In the genomic region with DNA sequence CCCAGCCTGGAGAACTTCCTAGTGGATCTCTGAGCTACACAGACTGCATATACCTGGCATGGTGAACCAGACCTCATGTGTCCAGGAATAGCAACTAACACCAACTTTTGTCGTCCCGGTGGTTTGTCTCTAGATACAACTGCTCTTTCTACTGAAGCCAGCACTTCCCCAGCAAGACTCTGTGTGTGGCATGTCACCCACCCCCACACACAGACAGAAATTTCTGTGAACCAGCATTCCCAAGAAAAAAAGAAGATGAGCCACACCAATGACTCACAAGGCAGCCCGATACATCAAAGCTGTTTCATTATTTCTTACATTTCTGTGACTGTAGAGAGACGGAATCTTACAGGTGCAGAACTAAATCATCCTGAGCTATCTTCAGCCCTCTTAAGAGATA, we compare ENCODE assay signal across 21 mouse cellular contexts. TPM values are rescaled to one million over a fixed set of nuclear protein-coding genes. Genes with fewer than 3 reads are reported as not detected.
DNase-seq lines count a peak whose midpoint lies in the region; ATAC-seq and TF ChIP-seq lines count a peak whose summit lies in the region.
"Had no signal": no experiment of that assay in that cellular context is flagged by ENCODE, and none has a peak within 500 bp of the region (broad histone marks: within the 10 kb centered on the region; RNA-seq: fewer than 3 reads in every experiment).

No protein-coding gene starts in this region.

- H3K27me3 ChIP-seq in spleen, adult 2 months (ENCODE audit: control insufficient read depth, insufficient read depth, low read length): no peaks in the 10 kb centered on the region
- no peaks in the 10 kb centered on the region for H3K27me3 ChIP-seq in hindbrain, embryonic 14.5 days (ENCODE audit: control insufficient read depth, insufficient read depth, low read length)
- H3K27me3 ChIP-seq: hindbrain, embryonic 15.5 days; liver, embryonic 12.5 days; Patski had no signal

- peak; percentile 27 for DNase-seq in CD4-positive, CD25-positive, alpha-beta regulatory T cell, adult 2 months (ENCODE audit: low read depth, low spot score)
- peak; percentile 38 for DNase-seq in layer of hippocampus, adult 9-11 months
- no peak for DNase-seq in layer of hippocampus, adult 11-12 months (ENCODE audit: low spot score)
- no peak for DNase-seq in spleen, adult 2 months (ENCODE audit: low read depth in 1 of 2, low spot score in 2 of 2)
- DNase-seq in spleen, adult 12 weeks (ENCODE audit: low spot score): no peak
- no peak for DNase-seq in hindbrain, embryonic 14.5 days (ENCODE audit: low spot score)
- no peak for DNase-seq in T-cell, adult 2 months (ENCODE audit: low spot score)
- DNase-seq: cerebellum, adult 11-12 months; gastrocnemius, postnatal 10 days; lung, embryonic 14.5 days; lung, postnatal 4 days; retina, postnatal 1 day; thymus, postnatal 4 days had no signal

- no peak overlapping the region for H3K4me2 ChIP-seq in hindbrain, embryonic 14.5 days (replicated peaks)
- H3K4me2 ChIP-seq: hindbrain, embryonic 15.5 days; liver, embryonic 12.5 days; lung, embryonic 14.5 days had no signal

- no peaks in the 10 kb centered on the region for H3K36me3 ChIP-seq in spleen, adult 2 months (ENCODE audit: control insufficient read depth, insufficient read depth, low read length)
- H3K36me3 ChIP-seq in hindbrain, embryonic 14.5 days (replicated peaks; ENCODE audit: control insufficient read depth, insufficient read depth): no peaks in the 10 kb centered on the region
- H3K36me3 ChIP-seq: hindbrain, embryonic 15.5 days; liver, embryonic 12.5 days had no signal

- ATAC-seq in CD4-positive, CD25-positive, alpha-beta regulatory T cell, adult 4 months: no peak
- no peak for ATAC-seq in hindbrain, embryonic 14.5 days (ENCODE audit: low FRiP score)
- ATAC-seq: forebrain, embryonic 14.5 days; intestine, postnatal 0 days; liver, embryonic 12.5 days; Patski had no signal

- H3K9me3 ChIP-seq in hindbrain, embryonic 14.5 days (ENCODE audit: control insufficient read depth, low read length): no peaks in the 10 kb centered on the region
- H3K9me3 ChIP-seq: embryonic facial prominence, embryonic 10.5 days; hindbrain, embryonic 15.5 days; liver, embryonic 12.5 days; midbrain, embryonic 10.5 days had no signal

- no peak for TF ChIP-seq CTCF in spleen, adult 2 months (IDR thresholded peaks at IDR 0.05; ENCODE audit: extremely low read depth, insufficient read depth, insufficient read length, insufficient replicate concordance)

- 61% methylated on average over 4 of the region's 4 CpGs for WGBS in spleen, adult 2 months
- WGBS in hindbrain, embryonic 14.5 days: 94% methylated on average over 4 of the region's 4 CpGs

- H3K4me1 ChIP-seq in spleen, adult 2 months (ENCODE audit: control insufficient read depth, insufficient read depth, insufficient read length): peaks cover 34% of the 10 kb centered on the region; the same call in 1 of the 2 replicates
- H3K4me1 ChIP-seq in hindbrain, embryonic 14.5 days (replicated peaks; ENCODE audit: control insufficient read depth, insufficient read depth, low read length): no peaks in the 10 kb centered on the region

- no peak overlapping the region for H3K9ac ChIP-seq in hindbrain, embryonic 14.5 days
- H3K9ac ChIP-seq: hindbrain, embryonic 15.5 days; liver, embryonic 12.5 days; lung, embryonic 14.5 days had no signal

- TF ChIP-seq POLR2A in spleen, adult 2 months (IDR thresholded peaks at IDR 0.05; ENCODE audit: low read depth, low read length): no peak

- no peak overlapping the region for H3K4me3 ChIP-seq in spleen, adult 2 months (ENCODE audit: extremely low read depth, insufficient read depth, insufficient read length)
- H3K4me3 ChIP-seq in hindbrain, embryonic 14.5 days (replicated peaks; ENCODE audit: low read length): no peak overlapping the region
- H3K4me3 ChIP-seq: embryonic facial prominence, embryonic 10.5 days; hindbrain, embryonic 15.5 days; liver, embryonic 12.5 days; midbrain, embryonic 10.5 days had no signal

- H3K27ac ChIP-seq in spleen, adult 2 months (ENCODE audit: insufficient read depth, low read length): 0 out of 2 replicates have a peak overlapping the region, but pooled peaks have one; percentile 0
- no peak overlapping the region for H3K27ac ChIP-seq in hindbrain, embryonic 14.5 days
- H3K27ac ChIP-seq: embryonic facial prominence, embryonic 10.5 days; hindbrain, embryonic 15.5 days; liver, embryonic 12.5 days; midbrain, embryonic 10.5 days had no signal

RNA-seq across cellular contexts. Expression of a gene that starts 52.2 kb away (rescaled TPM):
- polyA plus RNA-seq in CD4-positive, CD25-positive, alpha-beta regulatory T cell, adult 4 months (2017; shearing (Covaris generic)): 100 to 1,000 TPM in 1 of 2 experiments, 10 to 100 TPM in 1; 94.4 to 115 TPM
- polyA plus RNA-seq in spleen, adult 2 months (2012; rRNA removed): 177 and 205 TPM in 2 replicates
- 80.3 and 81.5 TPM in 2 replicates for polyA plus RNA-seq in hindbrain, embryonic 14.5 days (2014; fragmentation: Nextera tagmentation; extraction: Ambion mirVana)

RNA-seq across cellular contexts. Expression of a gene that starts 55.6 kb away (rescaled TPM):
- 1 to 10 TPM; 4.9 to 9.0 TPM for polyA plus RNA-seq in CD4-positive, CD25-positive, alpha-beta regulatory T cell, adult 4 months (2017; shearing (Covaris generic))
- polyA plus RNA-seq in spleen, adult 2 months (2012; rRNA removed): 41.8 and 45.9 TPM in 2 replicates
- 35.5 and 39.7 TPM in 2 replicates for polyA plus RNA-seq in hindbrain, embryonic 14.5 days (2014; fragmentation: Nextera tagmentation; extraction: Ambion mirVana)

Comparison
In these comparisons a context has a peak if more than half of its experiments do, and no peak if none do; other contexts are left out.
1. DNase-seq: peak in CD4-positive, CD25-positive, alpha-beta regulatory T cell, adult 2 months (single experiment) and layer of hippocampus, adult 9-11 months (single experiment); none in layer of hippocampus, adult 11-12 months (single experiment), spleen, adult 2 months (0 of 2), spleen, adult 12 weeks (single experiment), hindbrain, embryonic 14.5 days (single experiment) and T-cell, adult 2 months (single experiment).